Mouse (Mus musculus) hindbrain, embryonic 12.5 days (tissue): ENCODE data around the gene Ms4a8a. TPM values are rescaled to one million over a fixed set of nuclear protein-coding genes. Genes with fewer than 3 reads are reported as not detected.

Source experiments
- polyA plus RNA-seq: library from polyadenylated mRNA; unstranded; fragments of >200 nt; fragmentation: Nextera tagmentation; extraction: Ambion mirVana; gene quantifications from 2 replicates; pipeline ENCODE4 v1.2.1, GENCODE M21; 2016

The Ms4a8a gene
- polyA plus RNA-seq, 1 experiment from 2014 or later = not detected

Other genes starting within 250 kb of the Ms4a8a start
- gene Slc15a3, start 241.4 kb downstream of the Ms4a8a start, polyA plus RNA-seq = 0.26 and 0.51 TPM in 2 replicates
- 147 and 151 TPM in 2 replicates for gene Tmem132a, start 211.2 kb downstream of the Ms4a8a start, polyA plus RNA-seq
- 46.0 and 46.2 TPM in 2 replicates for gene Tmem109, start 199.1 kb downstream of the Ms4a8a start, polyA plus RNA-seq
- gene Prpf19, start 185.9 kb downstream of the Ms4a8a start, polyA plus RNA-seq = 37.3 and 37.7 TPM in 2 replicates
- not detected in 2 replicates for gene Zp1, start 160.5 kb downstream of the Ms4a8a start, polyA plus RNA-seq
- gene Ptgdr2, start 143.9 kb downstream of the Ms4a8a start, polyA plus RNA-seq = 0.09 and 0.10 TPM in 2 replicates
- 21.5 and 21.7 TPM in 2 replicates for gene Ccdc86, start 131.8 kb downstream of the Ms4a8a start, polyA plus RNA-seq
- gene Ms4a10, start 106.4 kb downstream of the Ms4a8a start, polyA plus RNA-seq = not detected in 2 replicates
- not detected in 2 replicates for gene Ms4a15, start 87.9 kb downstream of the Ms4a8a start, polyA plus RNA-seq
- not detected in 2 replicates for gene Ms4a18, start 63.1 kb downstream of the Ms4a8a start, polyA plus RNA-seq
- gene 1700017D01Rik, start 49.8 kb upstream of the Ms4a8a start, polyA plus RNA-seq = not detected in 2 replicates
- not detected in 2 replicates for gene 1700025F22Rik, start 84.2 kb upstream of the Ms4a8a start, polyA plus RNA-seq
- not detected in 2 replicates for gene Ms4a13, start 115.6 kb upstream of the Ms4a8a start, polyA plus RNA-seq
- gene Ms4a12, start 151.3 kb upstream of the Ms4a8a start, polyA plus RNA-seq = not detected in 2 replicates
- not detected in 2 replicates for gene Ms4a1, start 185.1 kb upstream of the Ms4a8a start, polyA plus RNA-seq
- not detected in 2 replicates for gene Ms4a5, start 202.8 kb upstream of the Ms4a8a start, polyA plus RNA-seq
- gene Ms4a14, start 233.4 kb upstream of the Ms4a8a start, polyA plus RNA-seq = not detected in 2 replicates